8 mouse cellular contexts compared by ENCODE assay signal in the genomic region with DNA sequence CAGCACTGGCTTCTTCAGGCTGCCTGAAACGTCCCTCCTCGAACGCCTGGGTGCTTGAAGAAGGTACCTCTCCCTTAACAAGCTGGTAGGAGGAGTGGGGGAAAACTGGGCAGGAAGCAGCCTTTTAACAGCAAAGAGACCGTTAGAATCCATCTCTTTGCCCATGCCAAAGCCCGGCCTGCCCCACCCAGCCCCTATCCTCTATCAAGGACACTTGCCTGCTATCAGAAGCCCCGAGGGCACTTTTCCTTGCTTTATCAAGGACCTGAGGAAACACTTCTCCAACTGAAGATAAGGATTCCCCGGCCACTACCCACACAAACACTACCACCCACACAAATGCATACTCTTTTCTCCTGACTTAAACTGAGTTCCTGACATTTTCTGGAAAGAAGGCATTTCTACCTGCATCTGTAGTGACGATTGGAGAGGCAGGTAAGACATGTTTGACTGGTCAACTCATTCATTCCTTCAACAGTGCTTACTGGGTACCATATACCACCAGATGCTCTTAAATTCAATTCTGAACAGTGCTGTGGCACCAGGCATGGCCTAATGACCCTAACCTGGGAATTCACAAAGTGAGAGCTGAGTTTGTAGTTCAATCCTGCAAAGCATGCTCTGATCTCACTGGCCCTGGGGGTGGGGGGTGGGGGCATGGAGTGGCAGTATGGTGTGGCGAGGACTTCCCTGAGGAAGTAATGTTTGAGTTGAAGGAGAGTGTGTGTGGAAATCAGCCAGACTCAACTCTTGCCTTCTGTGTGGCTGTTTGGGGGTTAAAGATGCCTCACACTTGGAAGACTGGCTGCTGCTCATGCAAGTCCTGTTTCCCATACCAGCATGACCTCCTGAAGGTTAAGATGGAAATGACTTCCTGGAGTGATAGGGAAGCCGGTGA. TPM values are rescaled to one million over a fixed set of nuclear protein-coding genes. Genes with fewer than 3 reads are reported as not detected.
DNase-seq lines count a peak whose midpoint lies in the region; ATAC-seq and TF ChIP-seq lines count a peak whose summit lies in the region.

A gene (plus strand): TSS at position 338 of the 898 bp plus-strand sequence.

- no peak within 1 kb of the TSS for H3K4me3 ChIP-seq in left cerebral cortex, adult 2 months
- H3K4me3 ChIP-seq in embryonic facial prominence, embryonic 15.5 days (replicated peaks) = no peak within 1 kb of the TSS
- H3K4me3 ChIP-seq in hindbrain, embryonic 11.5 days (ENCODE audit: low read depth, low read length) = no peak within 1 kb of the TSS
- H3K4me3 ChIP-seq in liver, embryonic 12.5 days = peak within 1 kb of the TSS; percentile 68

- no peak within 1 kb of the TSS for H3K27ac ChIP-seq in left cerebral cortex, adult 2 months
- no peak within 1 kb of the TSS for H3K27ac ChIP-seq in embryonic facial prominence, embryonic 15.5 days (replicated peaks)
- no peak within 1 kb of the TSS for H3K27ac ChIP-seq in hindbrain, embryonic 11.5 days (ENCODE audit: low read depth, low read length)
- H3K27ac ChIP-seq in liver, embryonic 12.5 days = peak within 1 kb of the TSS; percentile 98

- H3K4me2 ChIP-seq in embryonic facial prominence, embryonic 15.5 days (replicated peaks) = no peak within 1 kb of the TSS
- H3K4me2 ChIP-seq in hindbrain, embryonic 11.5 days (replicated peaks; ENCODE audit: low read depth, low read length) = no peak within 1 kb of the TSS
- peak within 1 kb of the TSS; percentile 76 for H3K4me2 ChIP-seq in liver, embryonic 12.5 days

- intact Hi-C loops in left cerebral cortex, adult 2 months (cut with DNase I) = no loop called here

- no peaks in the 10 kb centered on the region for H3K36me3 ChIP-seq in embryonic facial prominence, embryonic 15.5 days
- no peaks in the 10 kb centered on the region for H3K36me3 ChIP-seq in hindbrain, embryonic 11.5 days (ENCODE audit: control insufficient read depth, insufficient read depth, low read length)
- H3K36me3 ChIP-seq in liver, embryonic 12.5 days = peaks cover 27% of the 10 kb centered on the region

- no peaks in the 10 kb centered on the region for H3K27me3 ChIP-seq in embryonic facial prominence, embryonic 15.5 days
- H3K27me3 ChIP-seq in hindbrain, embryonic 11.5 days (ENCODE audit: control insufficient read depth, insufficient read depth, low read length) = no peaks in the 10 kb centered on the region
- H3K27me3 ChIP-seq in liver, embryonic 12.5 days (replicated peaks) = no peaks in the 10 kb centered on the region

- no peaks in the 10 kb centered on the region for H3K4me1 ChIP-seq in embryonic facial prominence, embryonic 15.5 days
- no peaks in the 10 kb centered on the region for H3K4me1 ChIP-seq in hindbrain, embryonic 11.5 days (replicated peaks; ENCODE audit: control insufficient read depth, insufficient read depth, low read length)
- H3K4me1 ChIP-seq in liver, embryonic 12.5 days = peaks cover 64% of the 10 kb centered on the region

- WGBS in embryonic facial prominence, embryonic 15.5 days = 64% methylated on average over 10 of the region's 10 CpGs
- WGBS in hindbrain, embryonic 11.5 days = 72% methylated on average over 10 of the region's 10 CpGs
- WGBS in liver, embryonic 12.5 days (ENCODE audit: insufficient replicate concordance) = 10% methylated on average over 10 of the region's 10 CpGs

- no peak for DNase-seq in left cerebral cortex, adult 2 months (ENCODE audit: extremely low spot score in 1 of 2, low spot score in 2 of 2)
- no peak for DNase-seq in left cerebral cortex, adult 9 months (ENCODE audit: low spot score in 2 of 2)
- no peak for DNase-seq in hindbrain, embryonic 11.5 days (ENCODE audit: low spot score)
- peak; percentile 73 to 79 for DNase-seq in spleen, postnatal 4 days (ENCODE audit: low spot score in 2 of 2)
- no peak for DNase-seq in thymus, postnatal 10 days (ENCODE audit: low spot score in 2 of 2)
- DNase-seq in embryo, embryonic 9.5 days (ENCODE audit: extremely low spot score) = no peak

- TF ChIP-seq CTCF in left cerebral cortex, adult 2 months (IDR thresholded peaks at IDR 0.05) = no peak

- no peak within 1 kb of the TSS for H3K9ac ChIP-seq in embryonic facial prominence, embryonic 15.5 days
- no peak within 1 kb of the TSS for H3K9ac ChIP-seq in hindbrain, embryonic 11.5 days (ENCODE audit: low read depth, low read length)
- H3K9ac ChIP-seq in liver, embryonic 12.5 days = peak within 1 kb of the TSS; percentile 87

- no peak for ATAC-seq in embryonic facial prominence, embryonic 15.5 days (ENCODE audit: insufficient number of reproducible peaks, low FRiP score, low TSS enrichment, low read depth)
- no peak for ATAC-seq in hindbrain, embryonic 11.5 days (ENCODE audit: low FRiP score)
- ATAC-seq in liver, embryonic 12.5 days = peak; percentile 78

- H3K9me3 ChIP-seq in embryonic facial prominence, embryonic 15.5 days (replicated peaks) = no peaks in the 10 kb centered on the region
- no peaks in the 10 kb centered on the region for H3K9me3 ChIP-seq in hindbrain, embryonic 11.5 days (ENCODE audit: control insufficient read depth, low read length)
- H3K9me3 ChIP-seq in liver, embryonic 12.5 days (replicated peaks) = no peaks in the 10 kb centered on the region

RNA-seq across cellular contexts. Expression of the gene that starts here (rescaled TPM):
- total RNA-seq in left cerebral cortex, adult 2 months (2021) = 10 to 100 TPM; 13.4 to 13.7 TPM
- 18.6 and 20.8 TPM in 2 replicates for polyA plus RNA-seq in embryonic facial prominence, embryonic 15.5 days (2015; fragmentation: Nextera tagmentation; extraction: Ambion mirVana)
- polyA plus RNA-seq in hindbrain, embryonic 11.5 days (2014; fragmentation: Nextera tagmentation; extraction: Ambion mirVana) = 21.3 and 23.9 TPM in 2 replicates
- 188 and 194 TPM in 2 replicates for polyA plus RNA-seq in liver, embryonic 12.5 days (2016; fragmentation: Nextera tagmentation; extraction: Ambion mirVana)

Comparison
In these comparisons a context has a peak if more than half of its experiments do, and no peak if none do; other contexts are left out.
1. DNase-seq: peak in spleen, postnatal 4 days (2 of 2); none in left cerebral cortex, adult 2 months (0 of 2), left cerebral cortex, adult 9 months (0 of 2), hindbrain, embryonic 11.5 days (single experiment), thymus, postnatal 10 days (0 of 2) and embryo, embryonic 9.5 days (single experiment).